Mouse (Mus musculus): ENCODE measurements around the gene Gm49369.
"Not testable (repeated sequence)": the region's sequence is repeated elsewhere in the genome, so short reads cannot be mapped to it uniquely, and the experiment has no call there.

The Gm49369 gene

DNA sequence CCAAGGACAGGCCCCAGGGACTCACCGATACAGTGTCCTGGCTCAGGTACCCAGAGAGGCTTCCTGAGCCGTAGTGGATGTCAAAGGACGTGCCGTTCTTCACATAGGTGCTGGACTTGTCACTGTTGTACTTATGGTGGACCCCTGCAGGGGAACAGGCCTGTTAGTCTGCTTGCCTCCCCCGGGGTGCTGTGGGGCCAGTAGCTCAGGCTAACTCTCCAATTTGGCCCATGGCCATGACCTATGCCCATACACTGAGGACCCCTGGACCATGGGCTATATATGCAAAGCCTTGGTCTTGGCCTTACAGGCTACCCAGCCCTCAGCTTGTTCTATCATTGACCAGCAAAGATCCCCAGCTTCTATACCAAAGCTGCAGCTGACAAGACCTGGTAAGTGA lies at the start of gene Gm49369:
TSS of gene Gm49369 (minus strand) at position 101 of the 400 bp plus-strand sequence.
- no peak for DNase-seq (ENCODE audit: low spot score)

DNA sequence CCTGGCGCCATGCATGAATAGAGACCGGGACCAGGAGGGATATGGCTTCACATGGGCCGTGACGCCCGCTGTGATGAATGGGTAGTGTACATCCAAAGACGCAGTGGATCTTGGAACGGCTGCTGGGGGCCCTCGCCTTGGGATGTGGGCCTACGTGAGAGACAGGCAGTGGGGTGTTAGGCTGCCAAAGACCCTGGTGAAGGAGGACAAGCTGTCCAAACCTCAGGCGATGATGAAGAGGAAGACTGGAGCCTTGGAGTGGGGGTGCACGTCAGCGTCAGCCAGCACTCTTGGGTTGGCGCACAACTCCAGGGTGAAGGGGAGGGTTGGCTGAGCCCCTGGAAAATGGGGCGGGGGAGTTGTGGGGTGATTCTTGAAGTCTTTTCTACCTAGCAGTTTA lies 48.6 kb upstream of the Gm49369 start:
- no peak for DNase-seq (ENCODE audit: low spot score)

DNA sequence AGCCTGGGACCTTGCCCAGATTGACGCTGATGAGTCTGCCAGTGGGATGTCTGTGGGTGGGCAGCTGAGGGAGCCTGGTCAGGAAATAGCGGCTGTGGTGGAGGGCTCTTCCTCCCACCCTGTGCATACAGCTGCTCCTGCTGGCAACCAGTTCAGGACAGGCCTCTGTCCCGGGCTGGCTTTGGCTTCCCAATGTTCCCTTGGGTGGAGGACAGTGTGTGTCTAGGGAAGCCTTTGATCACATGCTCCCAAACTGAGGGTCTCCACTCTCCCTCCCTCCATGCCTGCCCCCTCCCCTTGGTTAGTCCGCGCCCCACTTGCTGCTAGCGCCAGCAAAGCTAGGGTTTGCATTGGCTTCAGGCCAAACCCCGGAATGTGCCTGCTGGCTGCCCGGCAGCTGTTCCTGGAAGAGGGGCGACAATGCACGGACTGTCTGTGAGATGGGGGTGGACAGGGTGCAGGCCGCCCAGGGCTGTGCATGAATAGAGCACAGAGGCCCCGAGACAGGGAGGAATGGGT lies 47.8 kb upstream of the Gm49369 start:
- no peak for DNase-seq (ENCODE audit: low spot score)

DNA sequence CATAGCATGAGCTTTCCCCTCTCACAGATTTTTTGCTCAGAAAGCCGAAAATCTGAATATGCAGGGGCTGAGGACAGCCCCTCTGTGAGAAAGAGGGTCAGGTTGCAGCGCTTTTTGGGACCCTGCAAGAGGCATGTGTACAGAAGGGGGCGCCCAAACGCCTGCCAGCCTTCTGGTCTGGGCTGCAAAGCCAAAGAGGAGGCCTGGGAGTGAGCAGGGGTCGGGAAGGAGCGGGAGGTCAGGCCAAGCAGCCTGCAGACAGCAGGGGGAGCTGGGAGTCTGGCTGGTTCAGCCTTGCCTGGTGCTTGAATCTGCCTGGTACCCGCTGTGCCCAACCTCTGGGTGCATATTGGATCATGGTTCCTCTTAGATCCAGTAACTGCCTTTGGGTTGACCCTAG lies 45.7 kb upstream of the Gm49369 start:
- DNase-seq (ENCODE audit: low spot score): peak; percentile 94

DNA sequence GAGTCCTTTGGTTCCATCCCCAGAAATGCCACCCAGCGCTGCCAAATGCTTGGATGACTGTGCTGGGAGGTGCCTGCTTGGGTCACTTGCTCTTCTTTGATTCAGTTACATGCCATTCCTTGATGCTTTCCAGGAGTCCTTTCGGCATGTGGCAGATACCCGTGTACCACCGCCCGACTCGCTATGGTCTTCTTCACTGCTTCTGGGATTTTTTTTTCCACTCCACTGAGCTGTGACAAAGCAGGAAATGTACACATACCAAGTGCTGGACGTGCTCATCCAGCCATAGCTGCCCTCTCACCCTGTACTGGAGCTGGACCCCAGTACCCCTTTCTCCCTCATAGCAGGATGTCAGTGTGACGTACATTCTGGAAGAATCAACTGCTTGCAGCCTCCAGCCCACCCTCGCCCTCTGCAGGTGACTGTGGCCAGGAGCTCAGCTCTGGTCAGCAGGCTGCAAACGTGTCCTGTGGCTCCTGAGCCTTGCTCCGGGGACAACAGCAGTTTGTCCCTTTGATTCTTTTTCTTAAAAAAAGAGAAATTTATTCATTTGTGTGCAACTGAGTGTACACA lies 43.3 kb upstream of the Gm49369 start:
- DNase-seq (ENCODE audit: low spot score): peak; percentile 47

DNA sequence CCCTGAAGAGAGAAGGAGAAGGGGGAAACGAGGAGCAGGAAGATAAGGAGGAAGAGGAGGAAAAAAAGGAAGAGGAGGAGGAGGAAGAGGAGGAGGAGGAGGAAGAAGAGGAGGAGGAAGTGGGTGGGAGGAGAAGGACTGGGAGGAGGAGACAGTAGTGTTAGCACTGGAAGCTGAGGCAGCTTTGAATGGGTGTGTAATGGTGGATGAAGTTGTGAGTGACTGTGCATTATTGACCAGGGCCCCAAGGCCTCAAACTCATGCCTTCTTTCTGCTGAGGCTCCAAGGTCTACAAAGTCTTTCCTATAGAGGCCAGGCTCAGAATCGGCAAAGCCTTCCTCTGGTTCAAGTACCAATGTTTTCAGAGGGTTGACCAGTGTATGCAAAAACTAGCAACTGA lies 39.4 kb upstream of the Gm49369 start:
- no peak for DNase-seq (ENCODE audit: low spot score)

DNA sequence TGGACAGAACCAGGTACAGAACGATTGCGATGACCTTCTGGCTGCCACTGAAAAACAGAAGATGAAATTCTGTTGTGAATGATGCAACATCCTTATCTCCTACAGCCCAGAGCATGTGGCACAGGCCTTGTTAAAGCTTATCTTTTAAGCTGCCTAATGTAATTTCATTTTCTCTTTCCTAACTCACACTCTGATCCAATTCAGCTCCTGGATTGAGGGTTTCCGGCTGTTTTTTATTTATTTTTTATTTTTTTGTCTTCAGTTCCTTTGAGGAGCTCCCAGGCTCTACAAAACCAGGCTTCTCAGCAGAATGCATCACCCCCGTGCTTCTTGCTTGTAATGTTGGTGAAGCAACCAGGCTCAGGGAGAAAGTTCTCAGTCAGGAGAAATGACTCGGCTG lies 37.4 kb upstream of the Gm49369 start:
- DNase-seq (ENCODE audit: low spot score): no peak

DNA sequence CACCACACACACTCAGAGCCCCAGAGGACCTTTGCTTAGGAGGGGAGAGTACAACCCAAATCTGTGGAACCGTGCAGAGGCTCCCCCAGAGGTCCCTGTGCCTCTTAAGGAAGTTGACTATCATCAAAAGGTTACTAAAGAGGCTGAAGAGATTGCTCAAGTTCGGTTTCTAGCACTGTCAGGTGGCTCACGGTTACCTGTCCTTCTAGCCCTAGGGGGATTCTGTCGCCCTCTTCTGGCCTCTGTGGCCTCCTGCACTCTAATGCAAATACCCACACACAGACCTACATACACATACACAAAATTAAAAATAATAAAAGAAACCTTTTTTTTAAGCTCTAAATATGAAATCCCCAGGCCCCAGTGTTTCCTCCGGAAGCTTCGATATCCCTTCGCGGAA lies 36.2 kb upstream of the Gm49369 start:
- DNase-seq (ENCODE audit: low spot score): no peak

DNA sequence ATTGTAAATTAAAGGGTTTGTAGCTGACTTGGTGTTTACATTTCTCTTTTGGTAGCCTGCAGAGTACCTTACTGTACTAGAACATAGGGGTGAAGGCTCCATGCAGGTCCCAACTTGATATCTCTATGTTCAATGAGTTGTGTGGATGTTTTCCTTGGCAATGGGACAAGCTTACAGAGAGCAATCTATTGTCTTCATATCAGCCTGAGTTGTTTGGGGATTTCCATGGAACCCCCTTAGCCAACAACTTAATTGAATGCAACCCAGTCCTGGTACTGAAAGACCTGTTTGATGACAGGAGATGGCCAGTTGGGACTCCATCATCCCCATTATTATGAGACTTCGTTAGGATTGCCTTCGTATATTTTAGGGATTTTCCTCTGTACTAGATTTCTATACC lies 35.6 kb upstream of the Gm49369 start:
- DNase-seq (ENCODE audit: low spot score): no peak

DNA sequence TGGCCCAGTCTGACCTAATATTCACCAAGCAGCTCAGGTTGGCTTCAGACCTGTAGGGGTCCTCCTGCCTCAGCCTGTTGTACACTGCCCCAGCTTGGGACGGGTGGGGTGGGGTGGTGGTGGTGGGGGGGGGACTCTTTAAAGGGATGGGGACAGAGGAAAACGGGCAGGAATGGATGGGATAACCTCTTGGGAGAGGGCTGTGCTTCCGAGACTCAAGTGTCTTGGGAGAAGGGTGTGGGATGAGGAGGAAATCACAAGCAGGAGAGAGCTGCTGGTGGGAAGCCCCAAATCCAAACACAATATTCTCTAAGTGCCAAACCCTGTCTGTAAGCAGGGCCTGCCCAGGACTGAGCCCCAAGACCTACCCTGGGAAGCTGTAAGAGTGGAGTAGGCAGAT lies 33.8 kb upstream of the Gm49369 start:
- no peak for DNase-seq (ENCODE audit: low spot score)

DNA sequence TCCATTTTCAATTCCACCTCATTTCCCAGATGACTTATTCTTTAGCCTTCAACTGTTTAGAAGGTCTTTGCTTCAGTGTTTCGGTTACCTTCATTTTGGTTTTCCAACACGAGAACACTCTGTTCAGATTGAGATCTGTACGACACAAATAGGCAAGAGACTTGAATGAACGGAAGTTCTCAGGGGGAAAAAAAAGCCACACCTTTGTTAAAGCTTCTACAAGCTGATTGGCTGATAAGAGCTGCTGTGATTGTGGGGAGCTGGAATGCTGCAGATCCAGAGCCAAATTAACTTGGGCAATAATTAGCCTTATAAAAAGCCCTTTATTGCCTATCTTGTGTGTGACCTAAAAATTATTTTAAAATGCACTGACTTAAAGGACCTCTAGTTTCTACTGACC lies 32.8 kb upstream of the Gm49369 start:
- DNase-seq (ENCODE audit: low spot score): no peak

DNA sequence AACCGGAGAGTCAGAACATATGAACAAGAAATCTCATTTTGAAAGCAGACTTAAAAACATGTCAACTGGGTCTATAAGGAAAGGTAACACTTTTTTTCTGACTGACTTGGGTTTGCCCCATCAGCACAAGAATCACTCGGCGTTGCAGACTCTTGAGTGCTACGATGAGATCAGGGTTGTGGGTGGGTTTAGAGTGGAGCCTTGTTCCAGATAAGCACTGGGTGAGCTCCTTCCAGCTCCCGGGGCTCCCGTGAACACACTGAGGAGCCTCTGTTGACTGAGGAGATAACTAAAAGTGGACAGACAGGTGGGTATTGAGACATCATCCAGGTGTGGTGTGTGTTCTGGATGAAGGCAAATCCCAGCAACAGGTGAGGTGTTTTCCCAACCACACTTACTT lies 30.8 kb upstream of the Gm49369 start:
- no peak for DNase-seq (ENCODE audit: low spot score)

DNA sequence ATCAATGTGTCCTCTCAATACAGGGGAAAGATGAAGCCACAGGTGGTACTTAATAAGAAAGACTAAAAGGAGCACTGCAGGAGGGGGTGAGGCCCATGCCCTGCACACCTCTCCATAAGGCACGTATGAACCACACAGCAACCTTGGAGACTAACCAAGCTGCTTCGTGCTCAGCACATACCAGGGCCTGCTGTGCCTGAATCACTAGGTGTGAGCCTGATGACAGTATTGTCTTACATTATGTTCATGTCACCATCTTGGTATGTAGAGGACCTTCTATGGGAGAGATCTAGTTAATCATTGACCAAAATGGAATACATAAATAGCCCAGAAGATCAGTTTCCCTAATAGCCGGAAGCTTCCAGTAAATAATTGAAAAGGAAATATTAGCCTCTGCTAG lies 27.1 kb upstream of the Gm49369 start:
- DNase-seq (ENCODE audit: low spot score): no peak

DNA sequence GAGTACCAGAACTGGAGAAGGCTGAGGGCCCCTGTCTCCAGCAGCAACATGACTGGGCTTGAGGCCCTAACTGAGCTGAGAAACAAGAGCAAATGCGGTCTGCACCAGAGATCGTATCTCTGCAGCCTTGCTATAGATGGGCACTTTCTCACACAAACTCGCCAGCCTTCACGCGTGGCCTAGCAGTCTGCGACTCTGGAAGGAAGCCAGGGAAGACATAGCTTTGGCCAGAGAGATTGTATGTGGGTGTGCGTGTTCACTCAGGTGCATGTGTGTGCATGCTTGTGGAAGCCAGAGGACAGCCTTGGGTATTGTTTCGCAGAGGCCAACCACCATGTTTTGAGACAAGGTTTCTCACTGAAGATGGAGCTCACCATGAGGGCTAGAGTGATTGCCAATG lies 26.2 kb upstream of the Gm49369 start:
- DNase-seq (ENCODE audit: low spot score): no peak

DNA sequence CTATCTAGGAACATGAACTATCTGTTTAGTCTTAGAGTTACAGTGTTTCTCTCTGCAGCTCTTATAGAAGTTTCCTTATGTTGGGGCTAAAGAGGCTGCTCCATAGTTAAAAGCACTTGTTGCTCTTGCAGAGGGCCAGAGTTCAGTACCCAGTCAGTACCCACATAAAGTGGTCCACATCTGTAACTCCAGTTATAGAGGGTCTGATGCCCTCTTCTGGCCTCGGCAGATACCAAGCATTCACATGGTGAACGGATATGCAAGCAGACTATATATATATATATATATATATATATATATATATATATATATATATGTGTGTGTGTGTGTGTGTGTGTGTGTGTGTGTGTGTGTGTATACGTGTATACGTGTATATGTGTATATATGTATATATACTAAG lies 25.5 kb upstream of the Gm49369 start:
- no peak for DNase-seq (ENCODE audit: low spot score)

DNA sequence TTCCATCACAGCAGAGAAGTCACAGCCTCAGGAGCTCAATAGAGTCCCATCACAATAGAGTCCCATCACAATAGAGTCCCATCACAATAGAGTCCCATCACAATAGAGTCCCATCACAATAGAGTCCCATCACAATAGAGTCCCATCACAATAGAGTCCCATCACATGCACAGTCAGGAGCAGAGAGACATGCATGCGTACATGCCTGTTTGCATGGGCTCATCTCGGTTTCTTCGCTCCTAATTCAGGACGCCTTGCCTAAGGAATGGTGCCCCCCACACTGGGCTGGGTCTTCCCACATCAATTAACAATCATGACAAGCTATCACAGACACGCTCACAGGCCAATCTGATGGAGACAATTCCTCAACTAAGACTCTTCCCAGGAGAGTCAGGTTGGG lies 22.7 kb upstream of the Gm49369 start:
- DNase-seq (ENCODE audit: low spot score): not testable (repeated sequence)

DNA sequence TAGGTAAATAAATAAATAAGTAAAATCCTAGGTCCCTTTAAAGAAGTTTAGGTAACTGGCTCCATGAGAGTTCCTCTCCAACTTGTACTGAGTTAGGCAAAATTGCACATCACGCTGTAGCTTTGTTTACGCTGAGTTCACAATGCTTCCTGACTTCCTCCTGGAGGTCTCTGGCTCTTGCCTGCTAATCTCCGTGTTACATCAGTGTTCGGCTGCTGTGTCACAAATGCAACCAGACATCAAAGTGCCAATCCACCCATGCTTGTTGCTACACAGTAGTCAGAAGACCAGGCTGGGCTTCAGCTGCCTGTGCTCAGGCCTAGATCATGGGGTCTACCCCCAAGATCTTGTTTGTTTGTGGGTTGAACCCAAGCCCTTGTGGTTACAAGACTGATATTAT lies 21.1 kb upstream of the Gm49369 start:
- DNase-seq (ENCODE audit: low spot score): no peak

DNA sequence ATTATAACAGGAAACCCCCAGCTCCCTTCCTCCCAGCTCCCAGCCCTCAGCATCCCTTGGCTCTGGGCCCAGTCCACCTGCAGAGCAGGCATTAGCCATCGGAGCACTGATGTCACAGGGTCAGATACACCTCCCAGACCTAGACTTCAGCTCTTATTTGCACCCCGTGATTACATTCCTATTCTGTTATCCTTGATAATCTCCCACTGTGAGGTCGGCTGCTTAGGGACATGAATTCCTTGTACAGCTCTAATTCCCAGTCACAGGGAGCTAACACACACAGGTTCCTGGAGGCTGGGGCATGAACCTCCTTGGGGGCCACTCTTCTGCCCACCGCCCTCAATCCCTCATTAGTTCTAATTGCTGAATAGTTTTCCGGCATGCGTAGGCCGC lies 18.3 kb upstream of the Gm49369 start:
- peak; percentile 40 for DNase-seq (ENCODE audit: low spot score)

DNA sequence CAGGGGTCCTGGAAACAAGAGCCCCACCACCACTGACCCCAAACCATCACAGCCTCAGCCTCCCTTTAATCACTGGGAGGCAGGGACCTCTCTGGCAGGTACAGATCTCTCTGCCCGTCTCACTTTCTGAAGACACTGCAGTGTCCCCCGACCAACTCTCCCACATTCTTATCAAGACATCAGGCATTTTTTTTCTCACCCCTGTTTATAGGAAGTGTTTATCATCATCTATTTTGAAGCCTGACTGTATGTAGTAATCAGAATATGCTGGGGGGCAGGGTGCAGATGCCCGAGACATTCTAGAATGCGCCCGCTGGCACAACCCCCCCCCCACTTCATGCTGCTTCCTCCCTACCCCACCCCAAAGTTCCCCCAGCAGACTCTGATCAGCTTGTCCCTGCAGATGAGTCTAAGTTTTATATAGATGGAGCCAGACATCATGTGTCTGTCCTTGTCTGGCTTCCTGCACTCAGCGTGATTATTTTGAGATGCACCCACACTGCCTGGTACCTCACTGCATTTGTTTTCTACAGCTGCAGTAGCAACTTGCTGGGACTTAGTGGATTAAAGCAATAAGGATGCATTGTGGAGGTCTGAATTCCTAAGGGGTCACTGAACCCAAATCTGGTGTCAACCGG lies 17.8 kb upstream of the Gm49369 start:
- DNase-seq (ENCODE audit: low spot score): no peak

DNA sequence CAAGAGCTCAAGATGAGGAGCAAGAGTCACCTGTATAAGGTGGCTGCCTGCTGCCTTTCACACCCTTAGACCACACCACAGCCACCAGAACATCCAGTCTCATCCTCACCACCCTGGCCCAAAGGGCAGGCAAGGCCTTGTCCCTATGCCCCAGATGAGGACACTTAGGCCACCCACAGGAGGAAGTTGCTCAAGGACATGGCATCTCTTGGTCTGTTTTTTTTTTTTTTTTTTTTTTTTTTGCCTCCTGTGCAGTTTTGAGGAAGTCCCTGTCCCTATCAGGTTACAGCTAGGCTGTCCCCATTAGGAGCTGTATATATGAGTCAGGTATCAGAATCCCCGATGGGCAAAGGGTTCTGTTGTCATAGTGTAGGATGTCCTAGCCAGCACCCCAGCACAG lies 16.8 kb upstream of the Gm49369 start:
- no peak for DNase-seq (ENCODE audit: low spot score)

DNA sequence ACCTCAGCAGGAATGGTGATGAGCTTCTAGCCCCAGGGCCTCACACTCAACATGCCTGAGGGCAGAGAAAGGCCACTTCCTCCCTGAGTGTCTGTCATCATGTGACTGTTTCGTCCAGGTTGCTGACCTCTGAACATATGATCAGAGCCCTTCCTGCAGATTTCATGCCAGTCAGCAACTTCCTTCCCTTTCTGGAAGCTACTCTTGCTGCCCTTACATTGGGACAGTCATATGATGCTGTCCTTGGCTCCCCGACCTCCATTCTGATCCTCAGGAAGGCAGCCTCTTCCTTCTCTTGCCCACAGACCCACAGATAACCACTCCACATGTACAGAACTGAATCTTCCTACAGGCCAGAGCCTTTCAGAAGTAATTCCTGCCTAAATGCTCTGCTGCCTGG lies 15.6 kb upstream of the Gm49369 start:
- peak; percentile 19 for DNase-seq (ENCODE audit: low spot score)

DNA sequence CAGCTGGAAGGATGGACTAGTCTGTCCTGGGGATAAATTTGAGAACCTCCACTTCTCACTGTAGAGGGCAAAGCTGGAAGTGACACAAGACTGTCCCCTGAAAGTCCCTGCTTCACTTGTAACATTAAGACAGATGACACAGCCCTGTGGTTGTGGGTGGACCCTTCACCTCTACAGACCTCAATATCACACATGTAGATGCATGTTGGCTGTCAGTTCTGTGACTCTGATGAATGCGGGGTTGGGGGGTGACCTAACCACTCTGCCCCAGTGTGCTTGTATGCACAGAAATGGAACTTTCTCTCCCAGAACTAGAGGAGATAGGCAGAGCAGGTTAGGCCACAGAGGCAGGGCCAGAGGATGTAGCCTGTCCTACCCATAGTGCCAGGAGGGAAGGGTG lies 14.1 kb upstream of the Gm49369 start:
- no peak for DNase-seq (ENCODE audit: low spot score)

DNA sequence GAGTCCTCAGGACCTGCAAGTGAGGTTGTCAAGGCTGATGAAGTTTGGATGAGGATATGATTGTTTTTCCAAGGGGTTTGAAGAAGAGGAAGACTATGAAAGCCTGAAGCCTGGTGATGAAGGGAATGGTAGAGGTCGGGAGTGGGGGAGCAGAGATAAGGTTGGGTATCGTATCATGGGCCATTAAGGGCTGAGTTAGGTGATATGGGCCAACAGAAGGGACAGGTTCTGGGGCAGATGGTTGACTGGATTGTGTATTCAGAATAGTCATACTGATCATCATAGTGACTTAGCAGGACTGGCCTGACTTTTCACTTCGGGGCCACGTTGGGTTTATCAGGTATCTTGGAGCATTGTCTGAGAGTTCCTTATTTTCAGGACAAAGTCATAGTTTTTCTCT lies 13.0 kb upstream of the Gm49369 start:
- DNase-seq (ENCODE audit: low spot score): no peak

All from embryo, embryonic 10 days (tissue).